ENCODE assay signal across 17 mouse cellular contexts in genomic region chr2:48412683-48413440, GRCm38 (mm10).
DNase-seq lines count a peak whose midpoint lies in the region; ATAC-seq and TF ChIP-seq lines count a peak whose summit lies in the region.
"Had no signal": no experiment of that assay in that cellular context is flagged by ENCODE, and none has a peak within 500 bp of the region (broad histone marks: within the 10 kb centered on the region; RNA-seq: fewer than 3 reads in every experiment).

No protein-coding gene starts in this region.

- 63% methylated on average over 4 of the region's 4 CpGs for WGBS in stomach, embryonic 16.5 days
- 81% methylated on average over 4 of the region's 4 CpGs for whole genome bisulfite sequencing in hindbrain, embryonic 14.5 days

- peak; percentile 4 for DNase-seq in thymus, postnatal 0 days (ENCODE audit: low spot score)
- DNase-seq in thymus, postnatal 25 days: no peak
- DNase-seq in kidney, adult 8-10 months: peak; percentile 63 to 89
- DNase-seq in kidney, postnatal 4 days: peak; percentile 36 to 62
- no peak for DNase-seq in hindbrain, embryonic 14.5 days (ENCODE audit: low spot score)
- DNase-seq in gastrocnemius, adult 8-10 months (ENCODE audit: low spot score in 2 of 2): no peak
- DNase-seq in left cerebral cortex, adult 2 months (ENCODE audit: extremely low spot score in 1 of 2, low spot score in 2 of 2): no peak
- DNase-seq: adrenal gland, postnatal 25 days; cerebellum, postnatal 14 days; gastrocnemius, adult 2 months; heart, postnatal 36 days; midbrain, embryonic 14.5 days had no signal

- H3K9me3 ChIP-seq in stomach, embryonic 16.5 days (replicated peaks; ENCODE audit: control insufficient read depth, low read length): no peaks in the 10 kb centered on the region
- no peaks in the 10 kb centered on the region for H3K9me3 ChIP-seq in hindbrain, embryonic 14.5 days (ENCODE audit: control insufficient read depth, low read length)
- H3K9me3 ChIP-seq: embryonic facial prominence, embryonic 12.5 days; forebrain, embryonic 10.5 days; heart, embryonic 10.5 days; limb, embryonic 13.5 days had no signal

- H3K4me2 ChIP-seq in stomach, embryonic 16.5 days (ENCODE audit: low read depth, low read length): no peak overlapping the region
- H3K4me2 ChIP-seq in hindbrain, embryonic 14.5 days (replicated peaks): no peak overlapping the region
- H3K4me2 ChIP-seq: embryonic facial prominence, embryonic 12.5 days; limb, embryonic 13.5 days had no signal

- H3K36me3 ChIP-seq in stomach, embryonic 16.5 days (ENCODE audit: control insufficient read depth, insufficient read depth, low read length): no peaks in the 10 kb centered on the region
- no peaks in the 10 kb centered on the region for H3K36me3 ChIP-seq in hindbrain, embryonic 14.5 days (replicated peaks; ENCODE audit: control insufficient read depth, insufficient read depth)
- H3K36me3 ChIP-seq: embryonic facial prominence, embryonic 12.5 days; forebrain, embryonic 10.5 days; heart, embryonic 10.5 days; limb, embryonic 13.5 days had no signal

- H3K9ac ChIP-seq in stomach, embryonic 16.5 days (ENCODE audit: low read length): no peak overlapping the region
- H3K9ac ChIP-seq in hindbrain, embryonic 14.5 days: no peak overlapping the region
- H3K9ac ChIP-seq: embryonic facial prominence, embryonic 12.5 days; limb, embryonic 13.5 days had no signal

- ATAC-seq in stomach, embryonic 16.5 days (ENCODE audit: insufficient read depth, low FRiP score): peak; percentile 84
- no peak for ATAC-seq in hindbrain, embryonic 14.5 days (ENCODE audit: low FRiP score)

- intact Hi-C loops in left cerebral cortex, adult 2 months (cut with DNase I): no loop called here

- no peaks in the 10 kb centered on the region for H3K4me1 ChIP-seq in stomach, embryonic 16.5 days (ENCODE audit: control insufficient read depth, insufficient read depth, low read length)
- H3K4me1 ChIP-seq in hindbrain, embryonic 14.5 days (replicated peaks; ENCODE audit: control insufficient read depth, insufficient read depth, low read length): no peaks in the 10 kb centered on the region
- H3K4me1 ChIP-seq: embryonic facial prominence, embryonic 12.5 days had no signal

- H3K27me3 ChIP-seq in stomach, embryonic 16.5 days (ENCODE audit: control insufficient read depth, insufficient read depth, low read length): no peaks in the 10 kb centered on the region
- no peaks in the 10 kb centered on the region for H3K27me3 ChIP-seq in hindbrain, embryonic 14.5 days (ENCODE audit: control insufficient read depth, insufficient read depth, low read length)
- H3K27me3 ChIP-seq: embryonic facial prominence, embryonic 12.5 days; limb, embryonic 13.5 days had no signal

- H3K27ac ChIP-seq in stomach, embryonic 16.5 days (ENCODE audit: low read length): peak overlapping the region; percentile 25
- no peak overlapping the region for H3K27ac ChIP-seq in hindbrain, embryonic 14.5 days
- no peak overlapping the region for H3K27ac ChIP-seq in left cerebral cortex, adult 2 months
- H3K27ac ChIP-seq: embryonic facial prominence, embryonic 12.5 days; forebrain, embryonic 10.5 days; gastrocnemius, adult 2 months; heart, embryonic 10.5 days; limb, embryonic 13.5 days had no signal

- no peak for TF ChIP-seq CTCF in left cerebral cortex, adult 2 months (IDR thresholded peaks at IDR 0.05)

- no peak overlapping the region for H3K4me3 ChIP-seq in stomach, embryonic 16.5 days (replicated peaks; ENCODE audit: low read length)
- no peak overlapping the region for H3K4me3 ChIP-seq in hindbrain, embryonic 14.5 days (replicated peaks; ENCODE audit: low read length)
- H3K4me3 ChIP-seq in left cerebral cortex, adult 2 months: no peak overlapping the region
- H3K4me3 ChIP-seq: embryonic facial prominence, embryonic 12.5 days; forebrain, embryonic 10.5 days; gastrocnemius, adult 2 months; heart, embryonic 10.5 days; limb, embryonic 13.5 days had no signal

Comparison
In these comparisons a context has a peak if more than half of its experiments do, and no peak if none do; other contexts are left out.
1. DNase-seq: peak in thymus, postnatal 0 days (single experiment), kidney, adult 8-10 months (2 of 2) and kidney, postnatal 4 days (2 of 2); none in thymus, postnatal 25 days (single experiment), hindbrain, embryonic 14.5 days (single experiment), gastrocnemius, adult 8-10 months (0 of 2) and left cerebral cortex, adult 2 months (0 of 2).